Mouse (Mus musculus): ENCODE measurements at regions not wholly inside any gene's neighbourhood (a gene's known extent, or its start where the extent isn't known, plus 50 kb on each side); places are given as distances from the start of the nearest gene placed in this dataset.

DNA sequence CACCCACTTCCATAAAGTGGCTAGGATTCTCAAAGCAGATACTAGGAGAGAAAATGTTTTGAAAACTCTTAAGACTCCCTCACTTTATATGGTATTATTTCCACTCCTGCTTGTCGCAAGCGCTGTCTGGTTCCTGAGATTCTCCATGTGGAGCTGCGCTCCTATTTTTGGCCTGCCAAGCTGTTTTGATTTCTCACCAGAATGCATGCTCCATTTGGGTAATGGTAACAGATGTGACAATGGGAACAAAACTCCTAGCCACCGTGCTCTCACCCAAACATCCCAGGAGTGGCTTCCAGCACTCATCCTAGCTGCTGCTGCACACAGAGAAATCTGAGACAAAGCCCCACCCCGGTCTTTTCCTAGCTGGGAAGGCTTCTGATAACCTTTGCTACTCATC lies 749.6 kb downstream of the Ntrk3 start:
- DNase-seq (ENCODE audit: low read depth) = no peak

DNA sequence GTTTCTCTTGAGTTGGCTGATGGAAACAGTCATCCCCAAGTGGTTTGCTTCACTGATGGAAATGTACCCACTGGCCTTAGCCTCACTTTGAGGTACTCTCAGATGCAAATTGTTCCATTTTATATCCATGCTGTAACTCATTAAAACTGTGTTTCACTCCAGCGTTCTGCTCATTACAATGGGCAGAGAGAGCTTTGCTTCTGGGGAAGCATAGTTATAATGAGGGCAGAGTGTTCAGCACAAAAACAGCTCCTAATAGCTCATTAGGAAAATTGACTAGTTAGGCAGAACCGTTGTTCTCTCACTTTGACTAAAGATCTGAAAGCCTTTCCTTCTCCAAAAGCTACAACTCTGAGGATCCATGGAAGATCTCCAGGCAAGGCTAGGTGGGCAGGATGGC lies 771.2 kb downstream of the Ntrk3 start:
- DNase-seq (ENCODE audit: low read depth) = no peak

GRCm38 (mm10) chr7:77933366-77933765 lies 804.4 kb downstream of the Ntrk3 start:
- no peak for DNase-seq (ENCODE audit: low read depth)

- no peak for DNase-seq (ENCODE audit: low read depth)
Observed at GRCm38 (mm10) chr7:77928479-77929467, 809.0 kb downstream of the Ntrk3 start.

GRCm38 (mm10) chr7:77899231-77899630 lies 838.6 kb downstream of the Ntrk3 start:
- no peak for DNase-seq (ENCODE audit: low read depth)

DNA sequence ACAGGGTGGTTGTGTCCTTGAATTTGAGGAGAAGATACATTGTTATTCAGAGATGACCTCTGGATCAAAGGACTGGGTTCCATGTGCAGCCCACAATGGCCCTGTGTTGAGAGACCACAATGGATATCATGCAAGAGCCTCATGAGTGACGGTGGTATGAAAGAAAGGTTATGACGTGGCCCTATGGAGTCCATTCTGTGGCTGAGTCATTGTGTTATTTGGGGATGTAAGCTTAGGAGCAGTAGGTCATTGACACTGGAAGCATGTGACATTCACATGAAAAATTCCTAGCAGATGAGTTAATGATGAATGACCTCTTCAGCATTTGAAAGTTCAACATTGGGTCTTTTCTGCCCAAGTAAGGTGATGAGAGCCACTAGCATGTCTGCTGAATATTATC lies 849.3 kb downstream of the Ntrk3 start:
- DNase-seq (ENCODE audit: low read depth) = no peak

- DNase-seq (ENCODE audit: low read depth) = no peak
Observed at GRCm38 (mm10) chr7:77882605-77883354, 855.0 kb downstream of the Ntrk3 start.

- no peak for DNase-seq (ENCODE audit: low read depth)
Observed at GRCm38 (mm10) chr7:77867518-77867917, 870.3 kb downstream of the Ntrk3 start.

DNA sequence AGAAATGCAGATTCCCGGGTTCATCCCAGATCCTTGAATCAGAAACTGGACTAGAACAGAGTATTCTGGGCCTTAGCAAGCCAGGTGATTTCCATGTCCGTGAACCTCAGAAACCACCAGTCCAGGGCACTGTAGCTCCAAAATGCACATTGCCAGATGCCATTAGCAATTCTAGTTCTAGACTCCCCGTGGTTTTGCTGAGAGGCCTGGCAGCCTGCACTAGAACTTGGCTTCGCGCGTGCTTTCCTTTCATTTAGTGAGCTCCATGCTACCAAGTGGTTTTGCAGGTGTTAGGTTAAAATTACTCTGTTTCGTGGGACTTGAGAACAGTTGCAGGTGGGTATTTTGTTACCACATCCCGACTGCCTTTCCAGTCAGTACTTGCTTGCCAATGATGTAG lies 876.0 kb downstream of the Ntrk3 start:
- no peak for DNase-seq (ENCODE audit: low read depth)

DNA sequence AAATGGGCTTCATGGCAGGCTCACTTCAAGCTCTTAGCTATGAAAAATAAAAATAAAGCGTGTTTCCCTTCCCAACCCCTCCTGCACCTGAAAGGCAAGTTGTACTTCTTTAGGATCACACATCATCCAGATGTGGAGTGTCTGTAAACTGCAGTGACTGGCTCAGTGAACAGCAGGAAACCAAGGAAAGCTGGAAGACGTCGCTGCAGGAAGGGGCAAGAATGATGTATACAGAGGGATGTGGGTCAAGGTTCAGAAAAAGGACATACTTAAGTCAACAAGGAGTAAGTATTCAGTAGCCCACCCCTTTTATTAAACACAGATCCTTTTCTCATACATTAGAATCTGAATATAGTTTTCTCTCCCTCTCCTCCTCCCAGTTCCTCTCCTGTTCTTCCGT lies 879.4 kb downstream of the Ntrk3 start:
- DNase-seq (ENCODE audit: low read depth) = no peak

GRCm38 (mm10) chr7:77857979-77858378 lies 879.8 kb downstream of the Ntrk3 start:
- DNase-seq (ENCODE audit: low read depth) = no peak

- no peak for DNase-seq (ENCODE audit: low read depth)
Observed at GRCm38 (mm10) chr7:77855653-77856239, 882.1 kb downstream of the Ntrk3 start.

DNA sequence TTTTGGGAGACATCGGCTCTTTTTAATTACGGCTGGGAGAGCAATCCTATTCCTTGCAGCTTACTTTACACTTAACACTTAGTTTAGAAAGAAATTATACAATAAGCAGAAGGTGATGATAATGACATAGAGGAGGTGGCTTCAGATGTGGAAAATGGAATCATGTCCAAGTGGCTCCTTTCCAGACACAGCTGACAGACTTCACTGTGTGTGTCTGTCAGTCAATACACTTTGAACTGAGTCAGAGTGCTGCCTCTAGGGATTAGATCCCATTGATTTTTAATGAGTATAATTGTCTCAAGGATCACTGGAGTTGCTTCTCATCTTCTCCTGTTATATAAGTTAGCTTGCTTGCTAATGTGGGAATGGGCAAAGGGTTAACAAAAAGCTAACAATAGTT lies 882.7 kb downstream of the Ntrk3 start:
- DNase-seq (ENCODE audit: low read depth) = no peak

- no peak for DNase-seq (ENCODE audit: low read depth)
Observed at GRCm38 (mm10) chr7:77824261-77824959, 913.4 kb downstream of the Ntrk3 start.

GRCm38 (mm10) chr7:77812052-77812903 lies 925.5 kb downstream of the Ntrk3 start:
- no peak for DNase-seq (ENCODE audit: low read depth)

DNA sequence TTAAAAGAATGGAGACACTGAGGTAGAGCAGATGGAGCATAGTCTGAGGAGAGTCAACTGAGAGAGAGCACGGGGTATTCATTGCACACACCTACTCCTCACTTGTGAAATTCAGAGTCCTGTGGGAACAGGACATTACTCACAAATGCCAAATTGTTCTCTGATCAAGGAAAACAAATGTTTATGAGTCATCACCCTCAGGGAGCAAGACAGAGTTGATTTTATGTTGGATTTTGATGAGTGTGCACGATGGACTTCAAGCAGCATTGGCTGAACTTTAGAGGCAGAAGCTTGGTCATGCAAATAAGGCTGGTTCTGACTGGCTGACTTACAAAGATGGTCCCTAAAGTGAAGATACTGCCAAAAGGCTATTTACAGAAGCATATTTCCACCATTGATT lies 951.0 kb downstream of the Ntrk3 start:
- DNase-seq (ENCODE audit: low read depth) = peak; percentile 92

- DNase-seq (ENCODE audit: low read depth) = no peak
Observed at GRCm38 (mm10) chr7:77771711-77772449, 965.9 kb downstream of the Ntrk3 start.

DNA sequence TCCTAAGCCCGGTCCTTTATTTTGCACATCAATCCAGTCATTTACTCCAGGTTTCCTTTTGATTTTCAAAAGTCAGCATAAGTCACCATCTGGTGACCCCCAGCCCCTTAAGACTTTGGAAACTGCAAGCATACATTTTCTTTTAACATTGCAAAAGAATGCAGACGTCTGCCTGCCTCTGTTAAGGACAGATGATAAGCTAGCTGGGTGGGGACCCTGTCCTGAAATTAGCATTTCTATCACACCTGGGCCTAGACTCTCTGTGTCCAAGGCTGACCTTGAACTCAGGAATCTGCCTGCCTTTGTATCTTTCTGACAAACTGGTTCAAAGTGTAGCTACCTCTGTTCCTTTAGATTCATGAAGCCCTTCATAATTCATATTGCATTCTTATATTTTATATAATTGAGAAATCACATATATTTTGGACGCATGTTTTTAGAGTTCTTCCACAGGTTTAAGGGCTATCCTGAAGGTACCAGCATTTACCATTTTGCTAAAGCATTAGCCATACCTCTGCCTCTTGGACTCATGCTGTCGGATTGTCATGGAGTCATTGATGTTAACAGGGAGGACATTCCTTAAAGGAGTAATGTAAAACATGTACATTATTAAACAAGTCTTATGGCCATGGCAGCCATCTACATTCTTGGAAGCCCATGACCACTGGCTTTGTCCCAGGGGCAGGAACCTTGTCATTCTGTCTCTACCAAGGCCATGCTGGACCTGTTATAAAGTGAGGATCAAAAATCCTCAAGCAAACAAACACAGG lies 998.6 kb downstream of the Ntrk3 start:
- no peak for DNase-seq (ENCODE audit: low read depth)

Measured in gonadal fat pad, adult 2 months (tissue).